ENCODE assay signal across 21 mouse cellular contexts in the genomic region with DNA sequence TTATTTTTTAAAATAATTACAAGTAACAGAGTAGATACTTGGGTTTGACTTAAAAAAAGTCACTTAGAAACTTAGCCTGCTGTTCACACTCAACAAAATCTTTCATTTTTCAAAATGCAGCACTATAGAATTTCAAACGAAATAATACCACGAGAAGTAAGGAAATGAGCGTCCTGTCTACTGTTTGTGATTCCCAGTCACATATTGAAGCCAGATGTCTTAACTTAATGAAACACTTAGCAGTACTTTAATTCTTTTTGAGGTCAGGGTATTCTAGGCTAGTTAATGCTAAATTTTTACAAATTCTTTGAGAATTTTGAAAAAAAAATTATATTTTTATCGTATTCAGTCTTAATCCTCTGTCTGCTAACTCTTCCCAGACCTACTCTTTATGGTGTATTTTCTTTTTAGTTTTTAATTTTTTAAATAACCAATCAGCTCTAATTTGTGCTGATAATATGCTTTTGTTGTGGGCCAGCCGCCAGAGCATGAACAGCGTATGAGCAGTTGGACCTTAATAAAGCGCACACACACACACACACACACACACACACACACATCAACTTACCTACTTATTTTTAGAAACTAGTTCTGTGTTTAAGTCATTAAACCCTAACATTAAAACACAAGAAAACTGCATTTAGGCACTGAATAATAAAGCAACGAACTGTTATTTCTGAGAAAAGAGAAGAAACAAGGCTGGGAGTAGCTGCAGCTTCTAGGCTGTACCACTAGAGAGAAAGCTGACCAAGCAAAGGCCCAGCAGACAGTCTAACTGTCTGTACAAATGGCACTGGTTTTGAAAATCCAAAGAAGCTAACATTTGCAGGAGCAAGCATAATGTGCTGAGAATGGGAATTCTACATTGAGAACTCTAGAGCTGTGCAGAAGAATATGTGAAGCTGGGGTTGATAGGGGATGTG.
DNase-seq lines count a peak whose midpoint lies in the region; ATAC-seq lines count a peak whose summit lies in the region.
"Had no signal": no experiment of that assay in that cellular context is flagged by ENCODE, and none has a peak within 500 bp of the region (broad histone marks: within the 10 kb centered on the region; RNA-seq: fewer than 3 reads in every experiment).

No protein-coding gene starts in this region.

- H3K4me1 ChIP-seq in limb, embryonic 13.5 days, result peaks cover 5% of the 10 kb centered on the region; the same call in 1 of the 2 replicates
- H3K4me1 ChIP-seq: embryonic facial prominence, embryonic 12.5 days had no signal

- H3K4me2 ChIP-seq in limb, embryonic 13.5 days (replicated peaks), result no peak overlapping the region
- H3K4me2 ChIP-seq: embryonic facial prominence, embryonic 12.5 days; forebrain, embryonic 15.5 days; heart, embryonic 13.5 days had no signal

- ATAC-seq in limb, embryonic 13.5 days (ENCODE audit: low FRiP score, low read depth), result peak; percentile 71; the same call in 1 of the 2 replicates
- ATAC-seq: CD4-positive, CD25-positive, alpha-beta regulatory T cell, adult 4 months; forebrain, embryonic 15.5 days; hindbrain, embryonic 16.5 days had no signal

- peak overlapping the region; percentile 55; the same call in 1 of the 2 replicates for H3K27ac ChIP-seq in limb, embryonic 13.5 days
- H3K27ac ChIP-seq: embryonic facial prominence, embryonic 12.5 days; forebrain, embryonic 15.5 days; gastrocnemius, adult 2 months; heart, embryonic 13.5 days had no signal

- no peak overlapping the region for H3K9ac ChIP-seq in limb, embryonic 13.5 days
- H3K9ac ChIP-seq: embryonic facial prominence, embryonic 12.5 days; forebrain, embryonic 15.5 days; heart, embryonic 13.5 days had no signal

- no peak overlapping the region for H3K4me3 ChIP-seq in limb, embryonic 13.5 days
- H3K4me3 ChIP-seq: embryonic facial prominence, embryonic 12.5 days; forebrain, embryonic 15.5 days; gastrocnemius, adult 2 months; heart, embryonic 13.5 days had no signal

- WGBS in limb, embryonic 13.5 days, result 28% methylated on average over 8 of the region's 8 CpGs

- no peaks in the 10 kb centered on the region for H3K9me3 ChIP-seq in limb, embryonic 13.5 days
- H3K9me3 ChIP-seq: embryonic facial prominence, embryonic 12.5 days; forebrain, embryonic 15.5 days; G1E; heart, embryonic 13.5 days had no signal

- peak; percentile 19 for DNase-seq in embryo, embryonic 10.5 days (ENCODE audit: low spot score)
- DNase-seq in embryo, embryonic 9.5 days (ENCODE audit: extremely low spot score), result no peak
- peak; percentile 29 for DNase-seq in retina, embryonic 14.5 days (ENCODE audit: low spot score)
- no peak for DNase-seq in retina, postnatal 1 day
- no peak for DNase-seq in lung, postnatal 10 days
- no peak for DNase-seq in urinary bladder, postnatal 36 days (ENCODE audit: low spot score in 2 of 2)
- DNase-seq: adrenal gland, adult 8-10 months; adrenal gland, postnatal 36 days; B cell, adult 2 months; cerebellum, adult 2 months; gastrocnemius, adult 2 months; gastrocnemius, postnatal 25 days; heart, adult 11 months; heart, postnatal 36 days had no signal

- no peaks in the 10 kb centered on the region for H3K36me3 ChIP-seq in limb, embryonic 13.5 days
- H3K36me3 ChIP-seq: embryonic facial prominence, embryonic 12.5 days; forebrain, embryonic 15.5 days; G1E; heart, embryonic 13.5 days had no signal

- no peaks in the 10 kb centered on the region for H3K27me3 ChIP-seq in limb, embryonic 13.5 days
- H3K27me3 ChIP-seq: embryonic facial prominence, embryonic 12.5 days; forebrain, embryonic 15.5 days; heart, embryonic 13.5 days had no signal

Comparison
In these comparisons a context has a peak if more than half of its experiments do, and no peak if none do; other contexts are left out.
1. DNase-seq: peak in embryo, embryonic 10.5 days (single experiment) and retina, embryonic 14.5 days (single experiment); none in embryo, embryonic 9.5 days (single experiment), retina, postnatal 1 day (single experiment), lung, postnatal 10 days (single experiment) and urinary bladder, postnatal 36 days (0 of 2).